9 mouse cellular contexts compared by ENCODE assay signal in the genomic region with DNA sequence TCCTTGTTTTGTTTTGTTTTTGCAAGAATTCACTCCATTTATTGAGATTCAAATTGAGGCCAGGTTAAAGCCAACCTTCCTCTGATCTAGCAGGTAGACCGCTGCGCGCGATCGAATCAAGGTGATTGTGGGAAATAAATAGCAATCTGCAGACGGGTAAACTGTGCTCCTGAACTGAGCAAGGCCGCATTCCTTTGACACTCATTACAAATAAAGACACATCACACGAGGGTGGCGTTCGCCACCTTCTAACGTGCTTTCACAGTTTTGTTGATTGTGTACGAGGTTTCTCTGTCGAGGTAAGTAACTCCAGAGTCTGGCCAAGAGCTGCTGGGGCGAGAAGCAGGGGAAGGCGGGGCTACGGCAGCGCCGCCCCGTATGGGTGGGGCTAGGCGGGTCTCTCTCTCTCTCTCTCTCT. TPM values are rescaled to one million over a fixed set of nuclear protein-coding genes. Genes with fewer than 3 reads are reported as not detected.
A peak's percentile ranks its signal among the peaks of the same experiment; 100 is the strongest.
DNase-seq lines count a peak whose midpoint lies in the region; ATAC-seq lines count a peak whose summit lies in the region.
"Had no signal": no experiment of that assay in that cellular context is flagged by ENCODE, and none has a peak within 500 bp of the region (broad histone marks: within the 10 kb centered on the region; RNA-seq: fewer than 3 reads in every experiment).

No protein-coding gene starts in this region.

- H3K27ac ChIP-seq in heart, embryonic 11.5 days (ENCODE audit: low read depth, low read length): no peak overlapping the region
- H3K27ac ChIP-seq in forebrain, embryonic 15.5 days (replicated peaks): no peak overlapping the region

- H3K4me2 ChIP-seq in heart, embryonic 11.5 days: peak overlapping the region; percentile 68
- H3K4me2 ChIP-seq in forebrain, embryonic 15.5 days (replicated peaks): peak overlapping the region; percentile 37

- H3K27me3 ChIP-seq in heart, embryonic 11.5 days (ENCODE audit: control insufficient read depth, insufficient read depth, low read length): no peaks in the 10 kb centered on the region
- no peaks in the 10 kb centered on the region for H3K27me3 ChIP-seq in forebrain, embryonic 15.5 days
- H3K27me3 ChIP-seq: CH12.LX had no signal

- peaks cover 3% of the 10 kb centered on the region; the same call in 1 of the 2 replicates for H3K9me3 ChIP-seq in heart, embryonic 11.5 days (replicated peaks; ENCODE audit: control insufficient read depth, low read length)
- H3K9me3 ChIP-seq in forebrain, embryonic 15.5 days: no peaks in the 10 kb centered on the region

- peak overlapping the region; percentile 26 for H3K4me3 ChIP-seq in heart, embryonic 11.5 days (ENCODE audit: low read depth, low read length)
- peak overlapping the region; percentile 18 for H3K4me3 ChIP-seq in forebrain, embryonic 15.5 days

- H3K36me3 ChIP-seq in heart, embryonic 11.5 days (ENCODE audit: control insufficient read depth, insufficient read depth, low read length): no peaks in the 10 kb centered on the region
- no peaks in the 10 kb centered on the region for H3K36me3 ChIP-seq in forebrain, embryonic 15.5 days

- 1% methylated on average over 20 of the region's 20 CpGs for WGBS in heart, embryonic 11.5 days (ENCODE audit: insufficient replicate concordance)
- under 1% methylated on average over 20 of the region's 20 CpGs for WGBS in forebrain, embryonic 15.5 days

- H3K9ac ChIP-seq in heart, embryonic 11.5 days (ENCODE audit: low read depth, low read length): no peak overlapping the region
- 0 out of 2 replicates have a peak overlapping the region, but pooled peaks have one; percentile 6 for H3K9ac ChIP-seq in forebrain, embryonic 15.5 days (replicated peaks)

- H3K4me1 ChIP-seq in heart, embryonic 11.5 days (ENCODE audit: control insufficient read depth, insufficient read depth, low read length): 0 out of 2 replicates have a peak, but pooled peaks cover 2% of the 10 kb centered on the region
- H3K4me1 ChIP-seq in forebrain, embryonic 15.5 days: peaks cover 14% of the 10 kb centered on the region

- no peak for DNase-seq in heart, adult 8-10 months (ENCODE audit: low spot score)
- DNase-seq in kidney, postnatal 25 days: peak; percentile 48 to 70
- DNase-seq in mesoderm, embryonic 11.5 days (ENCODE audit: low read depth, low spot score): peak; percentile 58
- no peak for DNase-seq in spleen, postnatal 10 days (ENCODE audit: low spot score in 2 of 2)
- DNase-seq in cerebellum, adult 8-10 months: no peak
- DNase-seq in c-Kit-positive CD71-positive TER-119-positive erythroid progenitor cells, embryonic 14.5 days (ENCODE audit: low spot score): no peak

- ATAC-seq in heart, embryonic 11.5 days (replicated peaks; ENCODE audit: insufficient number of reproducible peaks, low FRiP score, low TSS enrichment): no peak
- no peak for ATAC-seq in forebrain, embryonic 15.5 days (replicated peaks)

RNA-seq across cellular contexts. Expression of gene Klhdc7a, which starts 17.4 kb away (rescaled TPM):
- 0.04 TPM in 1 of 2 replicates, not detected in the other for polyA plus RNA-seq in heart, embryonic 11.5 days (2014; fragmentation: Nextera tagmentation; extraction: Ambion mirVana)
- total RNA-seq in heart, adult 8-10 months (2022): 1 to 10 TPM in 3 of 4 experiments, under 1 TPM in 1; 0.65 to 3.3 (median 1.8) TPM
- 0.28 and 0.33 TPM in 2 replicates for polyA plus RNA-seq in forebrain, embryonic 15.5 days (2015; fragmentation: Nextera tagmentation; extraction: Ambion mirVana)
- total RNA-seq: CH12.LX had no signal

Comparison
In these comparisons a context has a peak if more than half of its experiments do, and no peak if none do; other contexts are left out.
1. DNase-seq: peak in kidney, postnatal 25 days (2 of 2) and mesoderm, embryonic 11.5 days (single experiment); none in heart, adult 8-10 months (single experiment), spleen, postnatal 10 days (0 of 2), cerebellum, adult 8-10 months (single experiment) and c-Kit-positive CD71-positive TER-119-positive erythroid progenitor cells, embryonic 14.5 days (single experiment).